Mouse (Mus musculus) megakaryocyte, embryonic 14.5 days (primary cell): ENCODE measurements around the gene Sufu.

Experiments used
- FLI1 ChIP-seq: IDR thresholded peaks from 2 replicates; pipeline ENCODE4 v1.6.1; 2012; ENCODE audit warnings: low read length, inconsistent platforms, mixed read lengths
- GATA1 ChIP-seq: IDR thresholded peaks from 3 replicates; pipeline ENCODE4 v1.6.1; 2012; ENCODE audit warnings: mixed read lengths, low read length, inconsistent platforms, borderline replicate concordance

- TF ChIP-seq GATA1 (no peak), FLI1 (no peak)
Observed at GRCm38 (mm10) chr19:46463446-46463845, 66.8 kb downstream of the Sufu start.
